Mouse (Mus musculus) gastrocnemius, adult 8-10 months (tissue): ENCODE data around the gene Pdlim5. TPM values are rescaled to one million over a fixed set of nuclear protein-coding genes. Genes with fewer than 3 reads are reported as not detected.

Experiments
- DNase-seq, 2 experiments: peaks; one replicate each; pipeline ENCODE4 v3.0.0; 2022; ENCODE audit warnings: low spot score in 2 of 2
- total RNA-seq, 4 experiments: library from RNA; stranded (reverse); gene quantifications; 2 replicates each; pipeline ENCODE4 v1.2.4; 2022

The Pdlim5 gene
- total RNA-seq, 4 experiments from 2014 or later: 455 to 713 (median 513) TPM

- no peak for DNase-seq
Measured at GRCm38 (mm10) chr3:142339440-142340251, 55.9 kb downstream of the Pdlim5 start.

DNA sequence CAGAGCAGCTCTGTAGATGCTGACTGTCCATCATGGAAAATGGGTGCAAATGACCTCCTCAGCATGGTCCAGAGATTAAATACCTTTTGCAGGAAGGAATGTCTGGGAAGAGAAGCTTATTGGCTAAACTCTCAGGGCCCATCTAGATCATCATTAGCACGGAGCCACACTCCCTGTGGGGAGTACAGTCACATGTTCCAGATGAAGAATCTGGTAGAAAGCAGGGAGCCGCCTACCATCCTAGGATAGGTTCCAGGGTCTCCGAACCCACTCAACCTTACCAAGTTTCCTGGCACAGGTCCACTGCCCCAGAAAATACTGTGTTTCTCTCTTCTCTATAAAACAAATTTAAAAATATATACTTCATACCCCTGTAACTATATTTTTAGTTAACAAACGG, 57.4 kb downstream of the Pdlim5 start:
- no peak for DNase-seq

- no peak for DNase-seq
Measured at GRCm38 (mm10) chr3:142334496-142334895, 61.0 kb downstream of the Pdlim5 start.

- DNase-seq: no peak
Measured at GRCm38 (mm10) chr3:142333458-142333857, 62.0 kb downstream of the Pdlim5 start.

DNA sequence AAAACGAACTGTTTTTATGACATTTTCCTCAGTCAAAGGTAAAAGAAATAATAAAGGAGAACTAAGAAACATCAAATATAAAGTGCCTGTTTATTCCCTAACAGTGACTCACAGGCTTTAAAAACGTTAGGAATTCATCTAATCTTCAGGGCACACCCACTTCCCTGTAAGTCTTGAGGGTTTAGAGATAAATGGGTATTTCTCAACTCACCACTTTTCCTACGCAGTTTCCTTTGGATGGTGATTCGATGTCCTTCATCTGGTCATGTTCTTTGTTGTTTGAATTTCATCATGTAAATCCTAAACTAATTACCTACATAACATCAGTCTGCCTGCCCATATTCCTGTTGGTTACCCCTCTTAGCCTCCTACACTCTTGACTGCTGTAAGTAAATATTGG, 62.8 kb downstream of the Pdlim5 start:
- DNase-seq: no peak

DNA sequence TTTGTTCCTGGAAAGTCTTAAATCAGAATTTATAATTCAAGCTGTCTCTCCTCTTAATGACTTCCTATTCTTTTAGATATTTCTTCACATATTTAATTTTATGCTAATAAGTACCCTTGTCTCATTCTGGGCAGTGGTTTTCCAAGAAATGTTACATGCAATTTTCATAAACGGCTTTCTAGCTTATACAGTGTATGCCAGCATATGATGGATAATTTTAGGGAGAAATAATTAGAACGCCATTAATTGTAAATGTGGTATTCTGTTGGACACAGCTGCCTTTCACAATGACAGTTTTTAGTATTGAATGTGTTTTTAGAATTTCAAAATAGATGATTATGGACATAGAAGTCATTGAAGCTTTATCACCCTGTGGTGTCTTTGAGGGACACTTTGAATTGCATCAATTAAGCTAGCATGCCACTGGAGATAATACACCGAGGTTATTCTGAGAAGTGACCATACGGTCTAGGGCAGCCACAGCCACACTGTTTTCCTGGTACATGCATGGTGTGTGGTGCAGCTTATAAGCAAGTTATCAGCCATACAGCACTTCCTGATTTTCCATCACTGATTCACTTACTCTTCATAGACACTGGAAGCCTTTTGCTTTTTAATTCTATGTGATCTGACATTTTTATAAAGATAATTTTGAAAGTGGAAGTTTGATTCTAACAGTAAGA, 63.5 kb downstream of the Pdlim5 start:
- no peak for DNase-seq

DNA sequence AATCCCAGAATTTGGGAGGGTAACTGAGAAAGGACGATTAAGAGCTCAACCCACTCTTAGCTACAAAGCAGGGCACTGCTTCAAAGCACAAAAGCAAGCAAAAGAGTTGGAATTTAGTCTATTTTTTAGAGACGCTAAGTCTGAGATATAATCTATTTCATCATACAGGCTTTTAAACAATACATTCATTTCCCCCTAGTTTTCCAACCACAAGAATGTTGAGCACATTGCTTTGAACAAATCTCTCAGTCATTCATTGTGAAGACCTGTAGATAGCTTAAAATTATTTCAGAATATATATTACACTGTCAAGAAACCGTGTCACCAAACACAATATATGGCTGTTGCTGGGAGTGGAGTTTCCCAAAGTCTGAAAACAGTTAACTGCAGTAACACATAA, 65.1 kb downstream of the Pdlim5 start:
- no peak for DNase-seq

DNA sequence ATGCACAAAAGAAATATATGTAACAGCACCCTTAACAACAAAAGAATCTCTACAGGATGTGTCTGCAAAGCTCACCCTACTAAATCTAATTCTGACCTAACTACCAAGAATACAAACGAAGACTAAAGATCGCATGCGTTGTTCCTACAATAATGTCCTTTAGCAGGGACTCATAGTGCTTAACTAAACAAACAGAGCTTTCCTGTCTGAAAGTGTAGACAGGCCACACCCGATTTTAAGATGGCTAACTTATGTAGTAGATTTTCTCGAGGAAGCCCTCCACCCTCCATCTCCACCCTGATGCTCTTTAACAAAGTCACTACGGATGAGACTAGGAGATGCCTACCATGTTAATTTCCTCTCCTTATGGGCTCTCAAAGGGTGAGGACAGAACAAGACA, 71.9 kb downstream of the Pdlim5 start:
- no peak for DNase-seq

DNA sequence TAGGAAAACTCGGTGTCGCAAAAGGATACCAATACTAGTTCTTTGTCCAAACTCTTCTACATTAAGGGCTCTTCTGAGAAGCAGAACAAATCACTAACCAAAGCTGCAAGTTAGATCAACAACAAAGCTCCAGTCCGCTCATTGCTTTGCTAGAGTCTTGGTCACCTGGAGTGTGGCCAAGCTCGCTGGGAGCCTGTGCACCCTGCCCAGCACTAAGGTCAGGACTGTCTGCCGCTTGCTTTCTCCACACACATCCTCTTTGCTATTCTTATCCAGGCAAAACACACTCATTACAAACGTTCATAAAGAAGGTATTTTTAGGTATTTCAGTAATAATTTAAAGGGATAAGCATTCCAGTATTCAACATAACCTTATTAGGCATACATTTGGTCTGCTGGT, 73.6 kb downstream of the Pdlim5 start:
- peak; percentile 26 to 60 for DNase-seq

DNA sequence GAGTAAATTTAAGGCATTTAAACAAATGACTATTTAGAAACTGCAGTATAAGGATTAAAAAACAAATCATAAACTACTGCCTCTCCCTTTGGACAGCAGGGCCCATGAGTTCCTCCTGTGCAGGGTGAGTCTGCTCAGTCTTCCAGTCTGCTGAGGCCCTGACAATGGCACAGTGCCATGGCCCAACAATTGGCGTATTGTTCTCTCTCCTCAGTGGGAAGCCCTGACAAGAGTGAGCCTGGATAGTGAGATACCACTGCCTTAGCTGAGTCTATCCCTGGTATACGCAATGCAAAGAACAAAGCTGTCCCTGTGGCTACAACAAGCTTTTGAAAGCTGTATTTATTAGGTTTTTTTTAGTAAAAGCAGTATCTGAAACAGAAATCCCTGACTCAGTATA, 77.3 kb downstream of the Pdlim5 start:
- DNase-seq: no peak

DNA sequence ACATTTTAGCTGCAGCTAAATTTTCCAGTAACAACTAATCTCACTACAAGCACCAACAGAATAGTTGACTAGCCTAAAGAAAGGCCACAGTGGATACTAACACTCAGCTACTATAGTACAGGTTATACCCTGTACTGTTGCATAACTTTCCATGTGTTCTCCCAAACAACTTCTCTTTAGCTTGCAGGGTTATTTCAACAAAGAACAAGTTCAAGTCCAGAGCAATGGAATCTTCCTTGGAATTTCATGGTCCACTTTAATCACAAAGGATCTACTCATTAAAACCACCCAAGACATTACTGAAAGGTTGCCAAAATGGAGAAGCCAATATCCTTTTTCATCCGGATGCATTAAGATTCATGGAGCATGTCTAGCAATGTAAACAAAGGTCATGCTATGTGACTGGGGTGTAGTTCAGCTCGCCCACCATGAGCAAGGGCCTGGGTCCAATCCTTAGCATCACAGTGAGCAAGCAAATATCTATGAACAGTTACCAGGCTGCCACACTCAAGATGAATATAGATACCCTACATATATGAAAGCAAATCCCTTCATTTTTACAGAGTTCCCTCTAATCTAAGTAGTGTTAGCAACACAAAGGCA, 79.3 kb downstream of the Pdlim5 start:
- no peak for DNase-seq

DNA sequence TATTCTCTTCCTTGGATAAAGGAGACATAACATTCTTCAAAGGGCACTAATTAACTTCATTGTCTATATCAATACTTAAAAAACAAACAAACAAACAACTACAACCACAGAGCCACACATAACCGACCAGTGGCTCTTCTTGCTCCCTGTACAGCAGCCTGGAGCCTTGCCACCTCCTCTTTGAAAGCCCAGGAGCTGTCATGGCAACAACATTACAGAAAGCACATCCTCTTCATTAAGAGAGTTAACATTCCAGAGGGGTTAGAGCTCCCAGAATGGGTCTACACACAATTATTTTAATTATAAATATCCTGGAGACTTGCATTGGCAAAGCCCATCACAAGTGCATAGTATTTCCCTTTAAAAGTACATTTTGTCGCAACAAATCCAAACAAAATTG, 84.4 kb downstream of the Pdlim5 start:
- no peak for DNase-seq

DNA sequence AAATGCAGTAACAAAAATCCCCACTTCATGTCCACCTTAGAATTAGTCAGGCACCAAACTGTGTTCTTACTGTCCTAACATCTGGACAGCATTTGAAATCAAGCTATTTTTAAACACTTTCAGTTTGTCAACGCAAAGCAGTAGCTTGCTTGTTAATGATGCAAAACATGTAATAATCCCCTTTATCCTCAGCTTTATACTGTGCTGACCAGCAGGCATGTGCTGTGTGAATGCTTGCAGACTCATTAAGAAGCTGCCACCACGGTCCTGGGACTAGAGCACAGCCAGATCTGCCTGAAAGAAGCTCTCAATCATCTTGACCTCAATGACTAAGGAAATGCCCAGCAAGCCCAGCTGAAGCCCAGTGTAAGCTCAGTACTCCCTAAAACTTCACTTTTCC, 85.0 kb downstream of the Pdlim5 start:
- DNase-seq: no peak

DNA sequence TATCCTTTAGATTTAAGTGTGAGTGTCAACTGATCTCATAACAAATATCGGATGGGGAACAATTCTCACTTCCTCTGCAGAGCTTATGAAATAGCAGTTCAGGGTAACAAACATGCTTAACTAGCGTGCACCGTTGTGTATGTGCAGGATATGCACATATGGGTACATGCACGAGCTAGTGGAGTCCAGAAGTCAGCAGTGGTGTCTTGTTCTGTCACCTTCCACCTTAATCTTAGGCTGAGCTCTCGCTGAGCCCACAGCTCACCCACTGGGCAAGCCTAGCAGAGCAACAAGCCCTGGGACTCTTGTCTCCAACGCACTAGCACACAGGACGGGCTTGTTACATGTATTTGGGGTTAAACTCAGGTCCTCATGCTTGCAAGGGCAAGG, 100.2 kb downstream of the Pdlim5 start:
- DNase-seq: no peak

- no peak for DNase-seq
Measured at GRCm38 (mm10) chr3:142294616-142295286, 100.7 kb downstream of the Pdlim5 start.

DNA sequence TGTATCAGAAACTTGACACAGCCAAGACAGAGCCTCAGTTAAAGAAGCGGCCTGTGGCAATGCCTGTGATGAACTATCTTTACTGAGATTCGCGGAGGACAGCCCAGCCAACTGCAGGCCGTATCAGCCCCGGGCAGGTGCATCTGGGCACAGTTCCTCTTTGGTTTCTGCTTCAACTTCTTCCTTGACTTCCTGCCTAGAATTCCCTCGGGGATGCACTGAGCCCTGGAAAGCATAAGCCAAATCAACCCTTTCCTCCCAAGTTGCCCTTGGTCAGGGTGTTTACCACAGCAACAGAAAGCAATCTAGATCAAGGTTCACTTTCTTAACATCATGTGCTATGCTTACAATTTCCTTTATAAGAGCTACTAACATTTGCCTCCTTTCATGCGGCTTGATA, 101.9 kb downstream of the Pdlim5 start:
- no peak for DNase-seq

GRCm38 (mm10) chr3:142282706-142283105, 112.8 kb downstream of the Pdlim5 start:
- DNase-seq: peak; percentile 19 to 40

DNA sequence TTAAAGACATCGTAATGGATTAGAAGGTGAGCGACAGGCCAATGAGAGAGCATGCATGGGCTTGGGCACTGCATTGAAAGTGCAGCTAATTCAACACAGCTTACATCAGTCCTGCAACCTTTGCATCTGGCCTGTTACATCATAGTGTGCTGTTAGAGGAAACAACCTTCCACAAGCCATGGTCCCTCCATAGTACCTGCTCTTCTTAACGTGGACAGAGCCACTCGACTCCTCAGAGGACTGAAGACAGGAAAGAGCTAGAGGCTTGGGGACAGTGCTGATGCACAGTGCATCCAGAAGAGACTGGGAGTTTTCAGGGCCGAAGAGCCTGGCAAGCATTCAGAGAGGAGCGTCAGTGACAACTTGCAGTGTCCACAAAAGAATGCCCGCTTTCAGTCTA, 113.8 kb downstream of the Pdlim5 start:
- no peak for DNase-seq

- DNase-seq: no peak
Measured at GRCm38 (mm10) chr3:142281093-142281445, 114.4 kb downstream of the Pdlim5 start.

GRCm38 (mm10) chr3:142280366-142281092, 115.0 kb downstream of the Pdlim5 start:
- no peak for DNase-seq

DNA sequence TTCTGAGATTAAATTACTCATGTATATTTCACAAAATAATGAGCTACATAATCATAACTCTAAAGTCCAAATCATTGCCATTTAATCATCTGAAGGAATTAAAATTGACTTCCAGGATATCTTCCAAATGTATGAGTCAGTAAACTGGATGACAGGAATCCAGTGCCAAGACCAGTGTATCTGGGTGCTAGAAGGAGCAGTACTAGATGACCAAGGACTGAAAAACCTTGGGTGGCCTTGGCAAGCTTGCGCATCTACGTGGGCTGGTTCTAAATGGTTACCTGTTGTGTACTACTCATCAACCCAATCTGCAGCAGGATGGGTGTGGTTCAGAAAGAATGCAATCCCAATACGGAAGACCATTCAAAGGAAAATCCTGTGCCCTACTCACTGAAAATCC, 116.5 kb downstream of the Pdlim5 start:
- no peak for DNase-seq
